Mouse (Mus musculus): Measurements from ENCODE around the gene Zdhhc8. TPM values are rescaled to one million over a fixed set of nuclear protein-coding genes. Genes with fewer than 3 reads are reported as not detected.
A peak's percentile ranks its signal among the peaks of the same experiment; 100 is the strongest.

The Zdhhc8 gene
- 28.9 and 44.7 TPM in 2 replicates for polyA plus RNA-seq (2012; rRNA removed)

- no peak for TF ChIP-seq CTCF (conservative IDR thresholded peaks at IDR 0.05; ENCODE audit: insufficient read depth, insufficient read length, low read depth, low read length)
- TF ChIP-seq POLR2A (IDR thresholded peaks at IDR 0.05; ENCODE audit: low read depth, low read length) = no peak
- no peaks in the 10 kb centered on the region; the same call in 1 of the 2 replicates for H3K36me3 ChIP-seq (ENCODE audit: control insufficient read depth, insufficient read depth, low read length)
- peak within 1 kb of the TSS; percentile 79 for H3K27ac ChIP-seq (ENCODE audit: insufficient read depth, low read depth, low read length)
- H3K27me3 ChIP-seq (replicated peaks; ENCODE audit: control insufficient read depth, insufficient read depth, low read length) = no peaks in the 10 kb centered on the region
- H3K4me3 ChIP-seq (ENCODE audit: insufficient read depth, low read depth, low read length) = peak within 1 kb of the TSS; percentile 77
- H3K4me1 ChIP-seq (ENCODE audit: control insufficient read depth, insufficient read depth, low read length) = peaks cover 10% of the 10 kb centered on the region; the same call in 1 of the 2 replicates
- peak; percentile 82 for DNase-seq
- 2% methylated on average over 77 of the region's 79 CpGs for WGBS
These were observed at the start of gene Zdhhc8 for GRCm38 (mm10) chr16:18234671-18235388. Gene Zdhhc8 (minus strand): TSS chr16:18235136.

- Histone ChIP-seq H3K27me3 (replicated peaks; ENCODE audit: control insufficient read depth, insufficient read depth, low read length) (no peaks in the 10 kb centered on the region), H3K27ac (ENCODE audit: insufficient read depth, low read depth, low read length) (no peak overlapping the region), H3K4me3 (ENCODE audit: insufficient read depth, low read depth, low read length) (no peak overlapping the region), H3K4me1 (ENCODE audit: control insufficient read depth, insufficient read depth, low read length) (no peaks in the 10 kb centered on the region), H3K36me3 (ENCODE audit: control insufficient read depth, insufficient read depth, low read length) (peaks cover 4% of the 10 kb centered on the region; the same call in 1 of the 2 replicates)
- TF ChIP-seq CTCF (conservative IDR thresholded peaks at IDR 0.05; ENCODE audit: insufficient read depth, insufficient read length, low read depth, low read length) = no peak
- TF ChIP-seq POLR2A (IDR thresholded peaks at IDR 0.05; ENCODE audit: low read depth, low read length) = no peak
- 80% methylated on average over 2 of the region's 2 CpGs for WGBS
- no peak for DNase-seq
These were observed 40.2 kb upstream of the Zdhhc8 start for GRCm38 (mm10) chr16:18275166-18275565.

- Histone ChIP-seq H3K36me3 (ENCODE audit: control insufficient read depth, insufficient read depth, low read length) (peaks cover 7% of the 10 kb centered on the region; the same call in 1 of the 2 replicates), H3K4me1 (ENCODE audit: control insufficient read depth, insufficient read depth, low read length) (no peaks in the 10 kb centered on the region), H3K4me3 (ENCODE audit: insufficient read depth, low read depth, low read length) (no peak overlapping the region), H3K27ac (ENCODE audit: insufficient read depth, low read depth, low read length) (no peak overlapping the region), H3K27me3 (replicated peaks; ENCODE audit: control insufficient read depth, insufficient read depth, low read length) (no peaks in the 10 kb centered on the region)
- TF ChIP-seq POLR2A (IDR thresholded peaks at IDR 0.05; ENCODE audit: low read depth, low read length) (no peak), CTCF (conservative IDR thresholded peaks at IDR 0.05; ENCODE audit: insufficient read depth, insufficient read length, low read depth, low read length) (0 out of 2 replicates have a peak, but pooled peaks have one; percentile 15)
- no peak for DNase-seq
- WGBS = 87% methylated on average over 5 of the region's 5 CpGs
These were observed 33.2 kb upstream of the Zdhhc8 start for GRCm38 (mm10) chr16:18268182-18268581.

- TF ChIP-seq POLR2A (IDR thresholded peaks at IDR 0.05; ENCODE audit: low read depth, low read length) = no peak
- TF ChIP-seq CTCF (conservative IDR thresholded peaks at IDR 0.05; ENCODE audit: insufficient read depth, insufficient read length, low read depth, low read length) = no peak
- H3K4me1 ChIP-seq (ENCODE audit: control insufficient read depth, insufficient read depth, low read length) = no peaks in the 10 kb centered on the region
- WGBS = 84% methylated on average over 2 of the region's 2 CpGs
- H3K4me3 ChIP-seq (ENCODE audit: insufficient read depth, low read depth, low read length) = no peak overlapping the region
- no peaks in the 10 kb centered on the region for H3K27me3 ChIP-seq (replicated peaks; ENCODE audit: control insufficient read depth, insufficient read depth, low read length)
- no peak for DNase-seq
- no peak overlapping the region for H3K27ac ChIP-seq (ENCODE audit: insufficient read depth, low read depth, low read length)
- H3K36me3 ChIP-seq (ENCODE audit: control insufficient read depth, insufficient read depth, low read length) = peaks cover 6% of the 10 kb centered on the region
These were observed 30.1 kb upstream of the Zdhhc8 start for GRCm38 (mm10) chr16:18265024-18265423.

- WGBS = 94% methylated on average over 2 of the region's 2 CpGs
- Histone ChIP-seq H3K4me3 (ENCODE audit: insufficient read depth, low read depth, low read length) (no peak within 1 kb of the TSS), H3K27me3 (replicated peaks; ENCODE audit: control insufficient read depth, insufficient read depth, low read length) (no peaks in the 10 kb centered on the region), H3K27ac (ENCODE audit: insufficient read depth, low read depth, low read length) (no peak within 1 kb of the TSS), H3K4me1 (ENCODE audit: control insufficient read depth, insufficient read depth, low read length) (no peaks in the 10 kb centered on the region), H3K36me3 (ENCODE audit: control insufficient read depth, insufficient read depth, low read length) (peaks cover 11% of the 10 kb centered on the region)
- TF ChIP-seq CTCF (conservative IDR thresholded peaks at IDR 0.05; ENCODE audit: insufficient read depth, insufficient read length, low read depth, low read length) (no peak), POLR2A (IDR thresholded peaks at IDR 0.05; ENCODE audit: low read depth, low read length) (no peak)
- no peak for DNase-seq
These were observed 23.3 kb upstream of the Zdhhc8 start, which contains the start of gene Gm49776 for GRCm38 (mm10) chr16:18258221-18258620. Gene Gm49776 (minus strand): TSS chr16:18258321.

GRCm38 (mm10) chr16:18253866-18254265 is 18.9 kb upstream of the Zdhhc8 start:
- Histone ChIP-seq H3K27ac (ENCODE audit: insufficient read depth, low read depth, low read length) (no peak overlapping the region), H3K27me3 (replicated peaks; ENCODE audit: control insufficient read depth, insufficient read depth, low read length) (no peaks in the 10 kb centered on the region), H3K36me3 (ENCODE audit: control insufficient read depth, insufficient read depth, low read length) (peaks cover 7% of the 10 kb centered on the region), H3K4me1 (ENCODE audit: control insufficient read depth, insufficient read depth, low read length) (peaks cover 5% of the 10 kb centered on the region), H3K4me3 (ENCODE audit: insufficient read depth, low read depth, low read length) (no peak overlapping the region)
- TF ChIP-seq CTCF (conservative IDR thresholded peaks at IDR 0.05; ENCODE audit: insufficient read depth, insufficient read length, low read depth, low read length) (no peak), POLR2A (IDR thresholded peaks at IDR 0.05; ENCODE audit: low read depth, low read length) (no peak)
- WGBS = 89% methylated on average over 1 of the region's 1 CpGs
- DNase-seq = no peak

GRCm38 (mm10) chr16:18252736-18253135 is 17.8 kb upstream of the Zdhhc8 start:
- no peak for TF ChIP-seq CTCF (conservative IDR thresholded peaks at IDR 0.05; ENCODE audit: insufficient read depth, insufficient read length, low read depth, low read length)
- no peak for TF ChIP-seq POLR2A (IDR thresholded peaks at IDR 0.05; ENCODE audit: low read depth, low read length)
- H3K36me3 ChIP-seq (ENCODE audit: control insufficient read depth, insufficient read depth, low read length) = peaks cover 3% of the 10 kb centered on the region; the same call in 1 of the 2 replicates

More at GRCm38 (mm10) chr16:18252736-18253135, 17.8 kb upstream of the Zdhhc8 start:
- 79% methylated on average over 6 of the region's 6 CpGs for WGBS
- H3K4me3 ChIP-seq (ENCODE audit: insufficient read depth, low read depth, low read length) = no peak overlapping the region
- no peak overlapping the region for H3K27ac ChIP-seq (ENCODE audit: insufficient read depth, low read depth, low read length)
- no peak for DNase-seq
- H3K4me1 ChIP-seq (ENCODE audit: control insufficient read depth, insufficient read depth, low read length) = peaks cover 5% of the 10 kb centered on the region
- no peaks in the 10 kb centered on the region for H3K27me3 ChIP-seq (replicated peaks; ENCODE audit: control insufficient read depth, insufficient read depth, low read length)
